Mouse (Mus musculus) embryonic stem cell, embryonic (primary cell): ENCODE measurements around the gene Abcb8.

Experiments
- CTCF ChIA-PET, 4 experiments: fragments of 300-600 bp in 2 of 4; fragments of 350-600 bp in 2 of 4; sonication (Branson Sonifier 250); formaldehyde crosslinking; loops; one replicate each; lab custom pipeline; 2022; ENCODE audit warnings: inconsistent platforms in 2 of 4; lab: Charles Lee
- POLR2A ChIA-PET, 4 experiments: fragments of 300-600 bp in 2 of 4; fragments of 350-600 bp in 2 of 4; sonication (Branson Sonifier 250); formaldehyde crosslinking; loops; one replicate each; lab custom pipeline; 2022; ENCODE audit warnings: antibody characterized with exemption in 4 of 4, inconsistent platforms in 1 of 4; lab: Charles Lee

Abcb8 gene

DNA sequence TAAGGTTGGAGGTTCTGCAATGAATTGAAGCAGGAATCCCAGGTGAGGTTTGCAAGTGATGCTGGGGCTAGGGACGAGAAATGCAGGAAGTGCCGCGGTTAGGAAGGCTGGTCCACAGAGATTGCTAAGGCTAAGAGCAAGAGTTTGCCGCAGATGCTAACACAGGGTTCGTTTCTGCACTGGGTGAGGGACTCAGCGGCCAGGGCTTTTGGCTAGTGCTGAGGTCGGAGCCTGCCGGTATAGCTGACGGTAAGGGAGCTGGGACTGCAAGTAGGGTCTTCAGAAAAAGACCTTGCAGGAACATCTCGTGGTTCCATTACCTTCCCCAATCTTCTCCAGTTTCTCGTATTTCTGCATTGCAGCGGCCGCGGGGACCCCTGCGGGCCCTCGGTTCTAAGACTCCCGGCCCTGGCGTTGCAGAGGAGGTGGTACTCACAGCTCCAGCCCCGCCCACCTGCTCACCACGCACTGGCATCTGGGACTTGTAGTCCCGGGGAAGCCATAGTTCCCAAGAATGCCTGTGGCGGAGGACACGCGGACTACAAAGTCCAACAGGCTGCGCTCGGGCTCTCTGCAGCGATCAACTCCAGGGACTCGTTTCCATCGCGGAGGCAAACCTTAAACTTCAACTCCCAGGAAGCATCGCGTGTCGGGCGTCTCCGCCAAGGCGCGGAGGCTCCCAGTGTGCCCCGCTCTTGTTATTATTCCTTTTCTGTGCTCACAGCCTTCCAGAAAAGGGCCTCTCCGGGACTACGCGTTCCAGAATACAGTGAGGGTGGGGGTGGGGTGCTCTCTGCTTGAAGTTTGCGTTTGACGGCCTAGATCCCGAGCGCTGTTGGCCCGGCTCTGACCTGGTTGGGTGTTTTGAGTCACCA, 29.9 kb downstream of the Abcb8 start, which contains the start of the genes Cdk5 and Slc4a2:
Cdk5 (minus strand) TSS at position 402 of the 875 bp plus-strand sequence.
Slc4a2 (plus strand) TSS at position 709 of the 875 bp plus-strand sequence.
- ChIA-PET POLR2A (interaction anchor here in 3 of 4 experiments (0.5 to 4.2 kb wide), 35 partner anchors 10 to 328 kb away, joined by 3 to 25 read pairs (median 4); partner anchors contain the start of genes Asic3 (in 2 of the 3), Fastk (in 2 of the 3), Tmub1 (in 2 of the 3) and Abcb8 (in 1 of the 3)), CTCF (interaction anchor here in 3 of 4 experiments (0.7 to 1.5 kb wide), 9 partner anchors 12 to 174 kb away, joined by 3 to 14 read pairs (median 4); partner anchors contain the start of gene Abcb8 (in 2 of the 3))

DNA sequence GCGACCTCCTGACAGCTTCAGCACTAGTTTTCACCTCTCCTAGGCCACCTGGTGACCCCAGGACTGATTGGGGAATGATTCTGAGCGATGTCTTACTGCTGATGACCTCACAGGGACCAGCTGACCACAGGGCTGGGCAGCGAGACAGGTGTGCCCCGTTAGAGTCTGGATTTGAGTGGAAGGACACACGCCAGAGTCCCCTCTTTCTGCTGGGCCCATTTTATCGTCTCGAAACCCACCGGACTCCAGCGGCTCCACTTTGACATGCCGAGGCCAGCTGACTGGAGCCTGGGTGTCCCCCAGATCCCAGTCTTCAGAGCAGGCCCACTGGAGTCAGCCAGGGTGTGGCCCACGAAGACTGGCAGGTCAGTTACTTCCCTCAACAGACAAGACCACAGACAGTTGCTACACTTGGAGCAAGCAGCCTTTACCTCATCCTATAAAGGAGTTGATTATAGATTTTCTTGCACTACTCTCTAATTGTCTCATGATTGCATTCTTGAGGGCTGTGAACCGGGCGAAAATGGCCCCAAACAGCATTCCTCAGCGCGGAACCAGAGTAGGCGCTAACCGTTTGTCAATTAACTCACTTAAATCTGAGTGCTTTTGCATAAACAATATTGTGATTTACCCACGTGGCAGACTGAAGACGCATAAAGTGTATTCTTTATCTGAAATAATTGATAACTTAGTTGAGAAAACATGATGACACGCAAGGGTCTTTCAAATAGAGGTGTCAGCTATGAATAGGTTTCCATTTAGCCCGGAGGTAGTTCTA, 30.7 kb downstream of the Abcb8 start:
- ChIA-PET POLR2A (interaction anchor here (0.5 to 4.2 kb wide), 43 partner anchors 8 to 327 kb away, joined by 3 to 25 read pairs (median 4); partner anchors contain the start of genes Tmub1 (in 3 of the 4), Asic3 (in 2 of the 4), Fastk (in 2 of the 4) and Abcb8 (in 1 of the 4)), CTCF (interaction anchor here in 3 of 4 experiments (0.6 to 3.1 kb wide), 16 partner anchors 8 to 173 kb away, joined by 3 to 34 read pairs (median 5); partner anchors contain the start of genes Abcb8 (in 3 of the 3) and Fastk (in 1 of the 3))

DNA sequence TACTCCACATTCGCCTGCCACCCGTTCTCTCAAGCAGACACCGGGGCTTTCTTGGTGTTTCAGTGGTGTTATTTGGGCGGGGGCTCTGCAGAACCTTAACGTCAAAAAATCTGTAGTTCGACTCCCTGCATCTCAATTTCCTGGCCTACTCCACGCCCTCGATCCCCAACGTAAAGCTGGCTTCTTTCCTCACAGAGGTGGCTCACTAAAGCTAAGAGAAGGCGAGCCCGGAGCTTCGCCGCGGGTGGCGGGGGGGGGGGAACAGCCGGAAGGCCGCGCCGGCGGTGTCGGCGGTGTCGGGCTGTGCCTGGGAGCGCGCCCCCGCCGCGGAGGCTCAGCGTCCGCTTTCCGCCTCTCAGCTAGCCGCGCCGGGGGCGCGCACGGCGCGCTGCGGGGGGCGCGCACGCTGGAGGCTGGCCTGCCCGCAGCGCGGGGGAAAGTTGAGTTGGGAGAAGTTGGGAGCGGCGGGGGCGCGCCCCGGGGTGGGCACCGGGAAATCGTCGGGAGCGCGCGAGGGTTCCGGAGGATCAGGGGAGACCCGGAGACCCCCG, 31.5 kb downstream of the Abcb8 start:
- ChIA-PET POLR2A (interaction anchor here (0.6 to 4.5 kb wide), 35 partner anchors 8 to 489 kb away, joined by 3 to 34 read pairs (median 4); partner anchors contain the start of genes Fastk (in 3 of the 4), Tmub1 (in 3 of the 4), Agap3 (in 2 of the 4) and Abcb8 (in 1 of the 4)), CTCF (interaction anchor here (0.6 to 3.1 kb wide), 27 partner anchors 9 to 373 kb away, joined by 3 to 34 read pairs (median 6); partner anchors contain the start of genes Abcb8 (in 2 of the 4) and Fastk (in 2 of the 4))

DNA sequence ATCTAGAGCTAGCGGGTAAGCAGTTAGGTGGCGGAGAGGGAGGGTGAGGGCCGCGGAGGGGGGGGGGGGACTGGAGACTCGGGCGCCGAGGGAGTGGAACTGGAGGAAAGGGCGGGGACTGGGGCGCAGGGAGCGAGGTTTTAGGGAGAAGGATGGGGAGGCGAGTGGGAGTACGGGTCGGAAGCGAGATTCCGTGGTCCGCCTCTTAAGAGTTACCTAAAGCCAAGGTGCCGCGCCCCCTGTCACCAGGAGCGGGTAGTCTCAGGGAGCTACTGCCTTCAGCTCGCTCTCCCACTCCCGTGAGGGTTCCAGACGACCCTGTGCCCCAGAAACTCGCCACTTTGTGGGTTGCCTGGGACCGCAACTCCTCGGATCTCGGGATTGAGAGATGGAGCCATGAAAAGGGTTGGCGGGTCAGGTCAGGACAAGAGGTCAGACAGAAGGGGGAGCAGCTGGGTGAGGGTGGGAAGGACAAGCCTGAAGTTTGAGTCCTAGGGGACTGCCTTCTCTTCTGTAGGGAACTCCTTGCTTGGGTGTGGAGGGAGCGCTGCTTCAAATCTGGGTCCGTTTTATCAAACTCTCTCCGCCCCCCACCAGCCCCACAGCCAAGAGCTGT, 32.1 kb downstream of the Abcb8 start:
- ChIA-PET CTCF (interaction anchor here (0.6 to 3.1 kb wide), 29 partner anchors 9 to 374 kb away, joined by 3 to 34 read pairs (median 6); partner anchors contain the start of genes Abcb8 (in 2 of the 4), Fastk (in 2 of the 4) and Asic3 (in 1 of the 4)), POLR2A (interaction anchor here (0.7 to 4.5 kb wide), 32 partner anchors 9 to 488 kb away, joined by 3 to 34 read pairs (median 5); partner anchors contain the start of genes Fastk (in 3 of the 4), Tmub1 (in 3 of the 4), Agap3 (in 2 of the 4) and Abcb8 (in 1 of the 4))

DNA sequence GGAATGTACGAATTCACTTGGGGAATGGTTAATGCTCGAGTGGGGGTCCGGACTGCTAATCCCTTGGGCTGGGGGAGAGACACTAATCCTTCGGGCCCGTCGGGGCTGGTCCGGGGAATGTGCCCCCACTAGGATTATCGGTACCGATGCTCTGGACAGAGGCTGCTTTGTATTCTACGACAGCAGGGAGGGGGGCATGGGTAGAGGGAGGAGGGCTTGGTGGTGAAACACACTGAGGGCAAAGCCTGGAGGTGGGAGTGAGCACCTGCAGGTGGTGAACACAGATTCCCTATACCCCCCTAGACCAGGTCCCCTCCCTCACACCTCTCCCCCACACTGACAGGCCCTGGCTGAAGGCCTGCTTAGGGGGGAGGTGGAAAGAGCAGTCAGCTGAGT, 32.6 kb downstream of the Abcb8 start:
- POLR2A ChIA-PET, result interaction anchor here (0.6 to 4.5 kb wide), 24 partner anchors 9 to 488 kb away, joined by 3 to 34 read pairs (median 7); partner anchors contain the start of genes Fastk (in 3 of the 4), Tmub1 (in 2 of the 4), Abcb8 (in 1 of the 4) and Abcf2 (in 1 of the 4)
- CTCF ChIA-PET, result interaction anchor here (0.6 to 3.1 kb wide), 27 partner anchors 9 to 670 kb away, joined by 3 to 34 read pairs (median 6); partner anchors contain the start of genes Abcb8 (in 2 of the 4), Fastk (in 2 of the 4) and Asic3 (in 1 of the 4)

DNA sequence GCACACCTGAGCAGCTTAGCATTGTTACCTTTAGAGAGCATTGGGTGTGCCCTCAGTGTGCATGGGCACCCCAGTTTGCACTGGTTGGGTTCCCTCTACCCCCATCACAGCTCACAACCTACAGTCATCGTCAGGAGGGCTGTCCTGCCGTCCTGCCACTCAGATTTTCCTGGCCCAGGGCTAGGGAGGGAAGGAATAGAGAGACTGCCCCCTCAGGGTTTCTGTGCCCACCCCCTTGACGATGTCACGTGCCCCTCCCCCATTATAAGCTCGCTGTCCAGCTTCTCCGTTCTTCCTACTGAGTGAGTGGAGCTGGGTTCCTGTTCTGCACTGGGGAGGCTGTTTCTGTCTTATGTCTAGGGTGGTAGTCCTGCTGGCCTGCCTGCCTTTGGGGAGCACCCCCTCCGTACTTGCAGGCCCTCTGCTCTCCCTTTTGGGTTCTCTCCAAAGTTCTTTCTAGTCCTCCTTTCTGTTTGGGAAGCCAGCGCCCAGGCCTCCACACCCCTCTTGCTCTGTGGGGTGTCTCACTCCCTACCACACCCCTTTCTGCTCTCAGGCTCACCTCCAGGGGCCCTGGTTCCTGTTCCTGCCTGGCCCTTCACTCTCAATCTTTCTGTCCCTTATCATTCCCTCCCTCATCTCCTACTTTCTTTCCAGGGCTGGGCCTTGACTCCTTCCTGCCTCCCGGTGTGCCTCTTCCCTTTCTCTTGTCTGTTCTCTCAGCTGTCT, 33.3 kb downstream of the Abcb8 start:
- CTCF ChIA-PET, result interaction anchor here (0.6 to 3.1 kb wide), 17 partner anchors 10 to 671 kb away, joined by 3 to 34 read pairs (median 5); partner anchors contain the start of genes Fastk (in 2 of the 4) and Abcb8 (in 1 of the 4)
- POLR2A ChIA-PET, result interaction anchor here in 3 of 4 experiments (0.6 to 4.5 kb wide), 10 partner anchors 8 to 259 kb away, joined by 3 to 34 read pairs (median 12); partner anchors contain the start of genes Fastk (in 2 of the 3), Abcb8 (in 1 of the 3), Asic3 (in 1 of the 3) and Tmub1 (in 1 of the 3)

DNA sequence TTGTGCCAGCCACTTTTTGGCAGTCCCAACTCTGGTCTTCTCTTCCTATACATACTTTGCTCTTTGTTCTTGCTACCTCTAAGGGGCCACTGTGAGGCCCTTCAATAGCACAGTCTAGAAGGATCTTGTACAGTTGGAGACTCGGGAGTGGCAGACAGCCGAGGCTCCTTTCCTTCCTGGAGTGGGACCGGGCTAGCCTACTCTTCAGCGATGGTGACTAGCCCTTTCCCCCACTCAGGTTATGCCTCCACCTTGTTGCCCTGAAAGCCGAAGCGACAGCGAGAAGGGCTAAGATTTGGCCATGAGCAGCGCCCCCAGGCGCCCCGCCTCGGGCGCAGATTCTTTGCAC, 33.8 kb downstream of the Abcb8 start:
- CTCF ChIA-PET, result interaction anchor here (0.6 to 3.1 kb wide), 14 partner anchors 11 to 454 kb away, joined by 3 to 34 read pairs (median 4); partner anchors contain the start of genes Abcb8 (in 1 of the 4) and Fastk (in 1 of the 4)
- POLR2A ChIA-PET, result interaction anchor here (0.7 to 4.5 kb wide), 12 partner anchors 8 to 33 kb away, joined by 3 to 34 read pairs (median 11); partner anchors contain the start of genes Fastk (in 2 of the 4), Abcb8 (in 1 of the 4), Asic3 (in 1 of the 4) and Tmub1 (in 1 of the 4)

DNA sequence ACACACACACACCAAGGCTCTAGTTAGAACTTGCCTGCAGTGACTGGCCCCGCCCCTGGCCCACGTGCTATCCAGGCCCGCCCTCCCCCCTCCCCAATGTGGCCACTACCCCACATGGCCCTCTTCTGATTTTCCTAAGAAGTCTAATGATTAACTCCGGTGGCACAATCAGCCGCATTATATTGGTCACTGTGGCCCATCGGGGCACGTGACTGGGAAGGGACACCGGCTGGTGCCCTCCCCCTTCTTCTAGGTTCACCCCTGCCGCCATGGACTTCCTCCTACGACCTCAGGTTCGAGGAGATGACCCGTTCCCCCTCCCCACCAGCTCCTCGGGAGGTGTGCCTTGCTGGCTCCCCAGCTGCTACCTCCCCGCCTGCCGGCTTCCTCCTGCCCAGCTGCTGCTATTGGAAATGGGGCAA, 34.5 kb downstream of the Abcb8 start:
- ChIA-PET CTCF (interaction anchor here (0.6 to 1.9 kb wide), 10 partner anchors 11 to 67 kb away, joined by 3 to 6 read pairs (median 4); partner anchors contain the start of genes Abcb8 (in 1 of the 4) and Fastk (in 1 of the 4)), POLR2A (interaction anchor here in 3 of 4 experiments (0.6 to 4.5 kb wide), 16 partner anchors 10 to 1100 kb away, joined by 3 to 34 read pairs (median 4); partner anchors contain the start of genes Fastk (in 2 of the 3), Abcb8 (in 1 of the 3) and Agap3 (in 1 of the 3))

DNA sequence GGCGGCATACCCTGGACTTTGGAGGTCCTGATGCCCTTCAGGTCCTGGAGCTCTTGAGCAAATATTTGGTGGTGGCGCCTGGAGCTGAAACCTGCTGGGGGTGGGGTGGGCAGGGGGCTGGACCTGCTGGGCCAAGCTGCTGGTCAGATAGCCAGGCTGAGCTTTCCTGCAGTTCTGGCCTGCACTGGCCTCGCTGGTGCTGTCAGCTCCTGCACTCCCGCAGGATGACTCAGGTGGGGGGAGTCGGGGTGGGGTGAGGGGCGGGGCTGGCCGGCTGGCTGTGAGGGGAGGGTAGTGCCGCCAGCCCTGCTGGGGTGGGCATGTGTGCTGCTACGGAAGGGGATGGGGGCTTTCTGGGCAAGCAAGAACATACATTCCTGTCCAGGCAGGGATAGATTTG, 35.1 kb downstream of the Abcb8 start:
- POLR2A ChIA-PET, result interaction anchor here in 3 of 4 experiments (0.6 to 4.5 kb wide), 15 partner anchors 11 to 73 kb away, joined by 3 to 34 read pairs (median 4); partner anchors contain the start of genes Fastk (in 2 of the 3), Abcb8 (in 1 of the 3) and Agap3 (in 1 of the 3)
- CTCF ChIA-PET, result interaction anchor here (0.6 to 1.7 kb wide), 9 partner anchors 10 to 53 kb away, joined by 3 to 6 read pairs (median 4); partner anchors contain the start of gene Abcb8 (in 1 of the 4)

DNA sequence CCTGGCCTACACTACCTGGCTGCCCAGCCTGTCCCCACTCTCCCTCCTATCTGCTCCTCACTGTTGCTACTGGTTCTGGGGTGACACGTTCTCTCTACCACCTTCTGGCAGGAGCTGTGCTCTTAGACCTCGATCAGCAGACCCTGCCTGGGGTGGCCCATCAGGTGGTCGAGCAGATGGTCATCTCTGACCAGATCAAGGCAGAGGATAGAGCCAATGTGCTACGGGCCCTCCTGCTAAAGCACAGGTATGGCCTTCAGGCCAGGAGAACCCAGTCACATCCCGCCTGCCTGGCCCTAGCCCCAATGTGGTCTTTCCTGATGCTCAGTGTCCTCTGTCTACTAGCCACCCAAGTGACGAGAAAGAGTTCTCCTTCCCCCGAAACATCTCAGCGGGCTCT, 40.5 kb downstream of the Abcb8 start:
- POLR2A ChIA-PET, result interaction anchor here in 3 of 4 experiments (0.9 to 5.0 kb wide), 10 partner anchors 8 to 18 kb away, joined by 3 to 45 read pairs (median 11); partner anchors contain the start of genes Fastk (in 2 of the 3) and Tmub1 (in 2 of the 3)
- CTCF ChIA-PET, result interaction anchor here in 1 of 4 experiments (0.9 to 2.7 kb wide), 3 partner anchors 8 to 36 kb away, joined by 3 to 11 read pairs (median 8); no protein-coding TSS in a partner anchor

DNA sequence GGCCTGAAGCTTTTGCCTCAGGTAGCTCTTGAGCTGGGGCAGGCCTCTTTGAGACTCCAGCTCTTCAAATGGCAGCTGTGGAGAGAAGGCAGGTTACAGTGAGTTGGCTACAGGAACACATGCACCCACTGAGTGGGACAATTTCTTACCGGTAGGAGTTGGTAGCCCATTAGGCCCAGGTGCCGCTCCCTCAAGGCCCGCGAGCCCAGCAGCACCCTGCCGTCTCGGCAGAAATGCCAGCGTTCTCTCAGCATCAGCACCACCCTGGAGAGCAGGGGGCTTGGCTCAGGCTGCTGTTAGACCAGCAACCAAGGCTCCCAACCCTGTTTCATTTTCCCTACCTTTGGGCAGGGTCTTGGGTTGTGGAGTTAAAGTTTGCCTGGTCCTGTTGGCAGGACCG, 47.7 kb downstream of the Abcb8 start:
- POLR2A ChIA-PET, result interaction anchor here in 2 of 4 experiments (0.9 to 2.1 kb wide), 6 partner anchors 9 to 107 kb away, joined by 3 to 8 read pairs (median 4); partner anchors contain the start of genes Cdk5 (in 2 of the 2) and Slc4a2 (in 2 of the 2)
- CTCF ChIA-PET, result no interaction called here

DNA sequence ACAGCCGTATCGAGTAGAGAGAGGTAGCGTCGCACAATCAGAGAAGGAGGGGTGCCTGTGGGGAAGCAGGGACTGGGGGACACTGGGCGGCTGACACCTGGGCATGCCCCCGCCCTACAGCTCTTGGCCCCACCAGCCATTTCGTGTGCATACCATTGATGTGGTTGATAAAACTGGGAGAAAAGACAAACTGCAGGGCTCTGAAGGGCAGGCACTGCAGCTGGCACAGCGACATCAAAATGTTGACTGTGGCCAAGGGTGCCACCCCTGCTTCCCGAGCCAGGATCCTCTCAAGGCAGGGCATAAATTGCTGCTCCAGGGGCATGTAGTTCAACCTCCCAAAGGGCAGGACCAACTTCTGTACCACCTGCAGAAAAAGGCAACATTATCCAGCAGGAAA, 48.6 kb downstream of the Abcb8 start:
- ChIA-PET POLR2A (interaction anchor here in 3 of 4 experiments (0.5 to 4.4 kb wide), 13 partner anchors 8 to 1025 kb away, joined by 3 to 45 read pairs (median 4); partner anchors contain the start of genes Cdk5 (in 2 of the 3), Slc4a2 (in 2 of the 3) and Agap3 (in 1 of the 3)), CTCF (interaction anchor here in 1 of 4 experiments (1.0 to 3.0 kb wide), 2 partner anchors 9 to 26 kb away, joined by 3 to 8 read pairs; no protein-coding TSS in a partner anchor)

DNA sequence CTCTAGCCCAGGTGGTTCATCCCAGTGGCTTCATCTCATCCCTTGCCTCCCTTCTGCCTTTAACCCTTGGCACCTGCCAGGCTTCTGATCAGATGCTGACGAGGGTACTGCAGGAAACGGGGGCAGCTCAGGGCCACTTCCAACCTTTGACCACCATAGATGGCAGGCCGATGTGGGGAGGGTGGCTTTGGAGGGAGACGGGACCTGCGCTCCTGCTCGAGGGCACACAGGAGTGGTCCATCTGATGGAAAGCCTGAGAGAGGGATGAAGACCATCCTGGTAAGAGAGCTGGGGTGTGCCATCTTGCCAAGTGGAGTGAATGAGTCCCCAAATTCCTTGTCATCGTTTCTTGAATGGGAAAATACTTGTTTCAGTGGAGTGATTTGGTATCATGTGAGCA, 49.7 kb downstream of the Abcb8 start:
- CTCF ChIA-PET, result interaction anchor here in 3 of 4 experiments (0.5 to 3.0 kb wide), 5 partner anchors 11 to 27 kb away, joined by 3 to 9 read pairs (median 3); no protein-coding TSS in a partner anchor
- POLR2A ChIA-PET, result interaction anchor here in 3 of 4 experiments (0.8 to 4.4 kb wide), 14 partner anchors 9 to 207 kb away, joined by 3 to 45 read pairs (median 4); partner anchors contain the start of gene Agap3 (in 1 of the 3)

DNA sequence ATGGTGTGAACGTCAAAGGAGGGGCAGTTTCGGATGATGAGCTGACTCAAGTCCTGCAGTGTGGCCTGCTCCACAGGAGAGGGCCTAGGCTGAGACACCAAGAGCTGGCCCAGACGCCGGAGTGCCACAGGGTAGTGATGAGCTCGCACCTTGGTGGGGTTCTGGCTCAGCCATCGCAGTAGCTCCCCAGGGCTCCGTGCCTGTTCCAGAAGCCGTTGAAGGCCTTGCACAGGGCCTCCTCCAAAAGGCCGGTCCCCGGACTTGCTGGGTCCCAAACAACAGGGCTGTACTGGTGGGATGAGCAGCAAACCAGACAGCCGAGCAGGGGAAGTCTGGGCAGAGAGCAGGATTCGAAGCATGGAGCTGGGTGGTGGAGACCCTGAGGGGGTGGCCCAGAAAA, 50.5 kb downstream of the Abcb8 start:
- POLR2A ChIA-PET, result interaction anchor here in 3 of 4 experiments (0.6 to 4.4 kb wide), 26 partner anchors 9 to 241 kb away, joined by 3 to 45 read pairs (median 8); partner anchors contain the start of genes Abcf2 (in 1 of the 3), Agap3 (in 1 of the 3), Cdk5 (in 1 of the 3) and Nub1 (in 1 of the 3)
- CTCF ChIA-PET, result interaction anchor here (0.5 to 3.0 kb wide), 12 partner anchors 9 to 49 kb away, joined by 3 to 11 read pairs (median 6); no protein-coding TSS in a partner anchor
